Mouse (Mus musculus) thymus, postnatal 0 days (tissue): ENCODE results near the gene Gm26920. TPM values are rescaled to one million over a fixed set of nuclear protein-coding genes. Genes with fewer than 3 reads are reported as not detected.
"Not testable (repeated sequence)": the region's sequence is repeated elsewhere in the genome, so short reads cannot be mapped to it uniquely, and the experiment has no call there.

ENCODE experiments used
- DNase-seq: peaks from one replicate; pipeline ENCODE4 v3.0.0-alpha.2; 2015; ENCODE audit warnings: low spot score
- polyA plus RNA-seq: library from polyadenylated mRNA; unstranded; fragments of >200 nt; fragmentation: Nextera tagmentation; extraction: Ambion mirVana; gene quantifications from 2 replicates; pipeline ENCODE4 v1.2.1, GENCODE M21; 2015

The Gm26920 gene
- 1.3 and 1.4 TPM in 2 replicates for polyA plus RNA-seq

GRCm38 (mm10) chr7:30090092-30090969 lies at the start of gene Gm26920, which contains the start of gene Zfp566:
Gene Gm26920, minus strand, starts transcription at chr7:30090410.
Gene Zfp566, minus strand, starts transcription at chr7:30090527.
- peak; percentile 98 for DNase-seq

- DNase-seq, result no peak
These were observed 46.6 kb upstream of the Gm26920 start for GRCm38 (mm10) chr7:30136826-30137225.

GRCm38 (mm10) chr7:30132396-30132795 lies 42.2 kb upstream of the Gm26920 start:
- DNase-seq, result no peak

GRCm38 (mm10) chr7:30129900-30130299 lies 39.7 kb upstream of the Gm26920 start:
- no peak for DNase-seq

- DNase-seq, result no peak
These were observed 31.9 kb upstream of the Gm26920 start for GRCm38 (mm10) chr7:30122188-30122530.

- DNase-seq, result peak; percentile 91
These were observed 31.3 kb upstream of the Gm26920 start, which contains the start of gene Zfp382 for GRCm38 (mm10) chr7:30121308-30122187. Gene Zfp382, plus strand, starts transcription at chr7:30121942.

- DNase-seq, result not testable (repeated sequence)
These were observed 27.7 kb upstream of the Gm26920 start for GRCm38 (mm10) chr7:30117935-30118334.

- DNase-seq, result no peak
These were observed 25.9 kb upstream of the Gm26920 start for GRCm38 (mm10) chr7:30116076-30116475.

- DNase-seq, result peak; percentile 58
These were observed 9.1 kb upstream of the Gm26920 start for GRCm38 (mm10) chr7:30099297-30099696.

GRCm38 (mm10) chr7:30095551-30096125 lies 5.4 kb upstream of the Gm26920 start:
- DNase-seq, result no peak

- DNase-seq, result peak; percentile 93
These were observed 4.6 kb upstream of the Gm26920 start, which contains the start of gene Zfp260 for GRCm38 (mm10) chr7:30094646-30095429. Gene Zfp260, plus strand, starts transcription at chr7:30094777.

GRCm38 (mm10) chr7:30093918-30094415 lies 3.8 kb upstream of the Gm26920 start:
- DNase-seq, result no peak

GRCm38 (mm10) chr7:30092666-30093065 lies 2.5 kb upstream of the Gm26920 start:
- no peak for DNase-seq

GRCm38 (mm10) chr7:30090970-30091585 lies 868 bp upstream of the Gm26920 start:
- peak; percentile 67 for DNase-seq

- DNase-seq, result no peak
These were observed 805 bp downstream of the Gm26920 start for GRCm38 (mm10) chr7:30089405-30089804.

- DNase-seq, result no peak
These were observed 3.7 kb downstream of the Gm26920 start for GRCm38 (mm10) chr7:30086524-30086923.

- peak; percentile 94 for DNase-seq
These were observed 17.8 kb downstream of the Gm26920 start, which contains the start of gene Zfp82 for GRCm38 (mm10) chr7:30072146-30073028. Gene Zfp82, minus strand, starts transcription at chr7:30072900.

GRCm38 (mm10) chr7:30064622-30065021 lies 25.6 kb downstream of the Gm26920 start:
- no peak for DNase-seq

- DNase-seq, result peak; percentile 24
These were observed 27.7 kb downstream of the Gm26920 start for GRCm38 (mm10) chr7:30062478-30062877.
